Mouse (Mus musculus) layer of hippocampus, postnatal 25 days (tissue): ENCODE data around the gene Mief1. TPM values are rescaled to one million over a fixed set of nuclear protein-coding genes. Genes with fewer than 3 reads are reported as not detected.

ENCODE experiments used
- DNase-seq, 2 experiments: peaks; one replicate each; pipeline ENCODE4 v3.0.0; 2022; ENCODE audit warnings: mixed read lengths in 2 of 2, low spot score in 1 of 2; ENCODE audit errors: extremely low spot score in 1 of 2
- total RNA-seq, 2 experiments: library from RNA; stranded (reverse); gene quantifications; 2 replicates each; pipeline ENCODE4 v1.2.3; 2021

Gene Mief1
- total RNA-seq: 10 to 100 TPM; 31.8 to 33.0 TPM

DNA sequence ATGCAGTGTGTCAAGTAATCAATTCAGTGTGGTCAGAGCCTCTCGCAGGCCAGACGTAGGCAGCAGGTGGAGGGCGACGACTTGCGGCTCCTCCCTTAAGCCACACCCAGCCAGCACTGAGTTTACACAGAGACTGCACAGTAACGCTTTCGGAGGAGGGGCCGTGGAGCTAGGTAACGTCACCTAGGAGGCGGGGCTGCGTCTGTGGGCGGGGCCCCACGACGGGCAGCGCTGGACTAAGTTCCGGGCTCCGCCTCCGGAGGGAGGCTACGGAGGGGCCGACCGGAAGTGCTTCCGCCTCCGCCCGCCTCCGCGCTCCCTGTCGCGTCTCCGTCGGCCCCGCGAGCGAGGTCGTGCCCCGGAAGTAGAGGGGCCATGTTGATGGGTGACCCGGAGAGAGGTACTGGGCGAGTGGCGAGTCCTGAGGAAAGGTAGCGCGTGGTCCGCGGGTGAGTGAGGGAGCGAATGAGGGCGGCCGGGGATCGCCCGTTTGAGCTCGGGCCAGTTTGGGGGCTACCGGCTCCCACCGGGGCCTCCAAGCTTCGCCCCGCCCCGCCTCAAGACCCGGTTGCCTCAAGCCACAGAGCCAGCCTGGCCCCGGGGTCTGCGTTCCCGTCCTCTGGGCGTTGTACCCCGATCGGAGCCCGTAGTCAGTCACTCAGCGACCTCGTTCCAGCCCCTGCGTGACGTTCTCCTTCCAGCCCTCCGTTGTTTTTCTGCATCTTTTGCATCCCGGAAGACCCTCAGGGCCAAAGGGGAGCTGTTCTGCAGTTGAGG lies at the start of gene Mief1:
Mief1 (plus strand) TSS at position 286 of the 777 bp plus-strand sequence.
- DNase-seq: peak; percentile 87 to 89

DNA sequence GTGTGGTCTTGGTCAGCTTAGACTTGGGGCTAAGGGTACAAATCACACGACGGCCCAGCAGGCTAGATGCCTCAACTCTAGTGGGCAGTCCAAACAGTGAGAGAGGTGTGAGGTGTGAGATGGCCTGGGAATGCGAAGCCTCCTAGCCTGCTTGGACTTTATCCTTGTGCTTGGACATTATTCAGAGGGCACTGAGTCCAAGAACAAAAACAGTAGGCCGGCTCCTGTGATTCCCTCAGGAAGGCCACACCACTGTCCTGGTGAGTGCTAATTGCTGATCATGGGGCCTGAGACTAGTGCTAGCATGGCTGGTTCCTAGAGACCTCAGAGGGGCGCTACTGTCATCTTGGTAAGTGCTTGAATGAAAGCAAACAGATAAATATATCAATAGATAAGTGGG lies 44.9 kb upstream of the Mief1 start:
- no peak for DNase-seq

DNA sequence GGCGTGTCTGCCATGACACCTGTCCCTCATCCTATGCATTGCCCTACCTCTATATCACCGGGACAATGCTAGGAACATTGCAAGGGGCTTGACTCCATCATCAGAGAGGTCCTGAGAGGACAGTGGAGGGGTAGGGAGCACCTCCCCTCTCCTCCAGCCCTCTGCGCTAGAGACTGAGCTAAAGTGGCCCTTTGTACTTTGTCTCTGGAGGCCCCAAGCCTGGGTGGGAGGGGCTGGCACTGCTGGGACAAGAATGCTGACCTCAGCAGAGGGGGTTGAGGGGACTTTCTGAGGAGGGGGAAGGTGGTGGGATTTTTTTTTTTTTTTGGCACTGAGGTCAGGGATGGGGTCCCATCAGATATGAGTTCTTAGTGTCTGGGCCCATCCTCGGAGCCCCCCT lies 43.7 kb upstream of the Mief1 start:
- no peak for DNase-seq

DNA sequence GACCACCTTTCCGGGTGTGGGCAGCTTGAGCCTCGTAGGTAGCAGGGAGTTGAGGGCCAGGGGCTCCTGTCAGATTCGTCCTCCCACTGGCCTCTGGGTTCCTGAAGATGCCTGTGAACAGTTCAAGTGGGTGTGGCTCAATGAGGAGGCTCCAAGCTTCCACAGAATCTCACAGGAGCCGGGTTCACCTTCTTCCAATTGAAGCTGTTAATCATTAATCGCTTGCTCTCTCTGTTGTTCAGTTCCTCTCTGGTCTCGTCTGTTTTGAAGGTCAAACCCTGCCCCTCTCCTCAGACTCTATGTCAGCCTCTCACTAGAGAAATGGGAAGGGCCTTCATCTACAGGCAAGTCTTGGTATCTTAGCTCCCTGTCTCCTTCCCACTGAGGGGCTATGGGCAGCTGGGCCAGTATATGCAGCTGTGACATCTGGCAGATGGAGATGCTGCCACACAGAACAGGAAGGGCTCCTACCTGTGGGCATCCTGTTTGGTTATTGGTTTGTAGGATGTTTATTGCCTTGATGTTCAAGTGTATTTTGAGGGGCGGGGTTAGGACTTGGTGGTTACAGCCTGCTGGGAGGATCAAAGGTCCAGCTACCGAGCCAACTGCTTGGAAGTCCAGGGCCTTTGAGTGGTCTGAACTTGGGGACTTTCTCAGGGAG lies 42.1 kb upstream of the Mief1 start:
- DNase-seq: no peak

DNA sequence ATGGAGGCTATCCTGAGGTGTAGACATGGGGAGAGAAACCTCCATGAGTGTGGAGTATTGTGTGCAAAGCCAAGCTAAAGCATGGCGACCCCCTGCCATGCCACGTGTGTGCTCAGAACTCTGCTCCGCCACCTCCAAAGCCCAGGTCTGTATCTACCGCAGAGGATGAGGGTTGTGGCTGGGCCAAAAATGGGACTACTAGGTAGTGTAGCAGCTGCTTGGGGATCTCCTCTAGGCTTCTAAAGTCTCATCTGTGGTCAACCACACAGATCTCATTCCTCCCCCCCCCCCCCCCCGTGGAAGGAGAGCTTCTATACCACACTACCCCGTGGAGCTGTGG lies 41.6 kb upstream of the Mief1 start:
- DNase-seq: no peak

DNA sequence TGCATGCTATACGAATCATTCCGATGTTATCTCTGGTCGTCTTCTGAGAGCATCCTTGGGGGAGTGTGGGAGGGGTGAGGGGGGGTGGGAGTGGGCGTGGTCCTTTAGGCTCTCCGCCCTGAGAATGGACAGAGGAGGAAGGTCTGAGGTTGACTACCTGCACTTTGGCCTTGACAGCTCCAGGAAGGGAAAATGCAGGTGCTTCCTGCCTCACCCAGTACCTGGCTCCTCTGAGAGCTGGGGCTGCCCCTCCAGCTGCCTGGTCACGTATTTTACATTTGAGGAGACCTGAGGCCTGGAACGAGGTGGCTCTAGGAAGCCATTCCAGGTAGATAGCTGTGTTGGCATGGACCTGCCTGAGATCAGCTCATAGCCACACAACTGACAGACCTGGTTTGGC lies 41.0 kb upstream of the Mief1 start:
- DNase-seq: no peak

DNA sequence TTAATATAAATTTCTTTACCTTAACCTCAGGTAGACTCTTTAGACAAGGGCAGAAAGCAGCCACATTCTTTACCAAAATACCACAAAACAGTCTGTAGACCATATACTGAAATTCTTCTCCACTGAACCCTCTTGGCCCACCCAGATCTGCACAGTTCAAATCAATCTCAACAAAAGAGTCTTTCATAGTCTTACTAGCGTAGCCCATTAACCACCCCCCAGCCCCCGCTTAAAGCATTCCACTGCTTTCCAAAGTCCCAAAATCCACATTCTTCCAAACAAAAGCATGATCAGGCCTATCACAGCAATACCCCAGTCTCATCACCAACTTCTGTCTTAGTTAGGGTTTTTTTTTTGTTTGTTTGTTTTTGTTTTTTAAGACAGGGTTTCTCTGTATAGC lies 34.3 kb upstream of the Mief1 start:
- no peak for DNase-seq

DNA sequence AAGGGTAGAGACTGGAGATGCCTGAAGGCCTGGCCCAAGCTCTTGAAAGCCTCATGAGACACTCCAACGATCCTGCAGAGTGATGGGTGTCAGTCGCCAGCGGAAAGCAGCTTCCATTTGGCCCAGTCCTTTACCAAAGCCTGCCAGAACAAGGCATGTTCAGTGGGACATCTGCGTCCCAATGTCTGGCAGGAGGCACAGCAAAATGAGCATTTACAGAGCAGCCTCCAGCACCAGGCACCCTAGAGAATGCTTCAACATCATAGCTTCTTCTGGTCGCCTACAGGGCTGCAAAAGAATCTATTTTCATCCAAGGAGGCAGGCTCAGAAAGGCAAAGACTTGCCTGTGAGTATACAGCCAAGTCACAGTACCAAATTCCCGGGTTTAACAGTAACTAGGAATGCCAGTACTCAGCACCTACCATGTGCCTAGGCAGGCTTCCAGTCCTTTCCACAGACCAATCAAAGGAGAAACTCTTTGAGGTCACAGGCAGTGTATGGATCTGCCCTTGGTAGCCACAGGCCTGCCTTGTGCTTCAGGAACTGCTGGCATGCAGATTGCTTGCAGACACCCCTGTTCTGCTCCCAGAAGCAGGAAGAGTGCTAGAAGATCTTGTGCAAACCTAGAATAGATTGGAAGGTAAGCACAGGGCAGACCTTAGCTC lies 31.6 kb upstream of the Mief1 start:
- DNase-seq: peak; percentile 21 to 36

DNA sequence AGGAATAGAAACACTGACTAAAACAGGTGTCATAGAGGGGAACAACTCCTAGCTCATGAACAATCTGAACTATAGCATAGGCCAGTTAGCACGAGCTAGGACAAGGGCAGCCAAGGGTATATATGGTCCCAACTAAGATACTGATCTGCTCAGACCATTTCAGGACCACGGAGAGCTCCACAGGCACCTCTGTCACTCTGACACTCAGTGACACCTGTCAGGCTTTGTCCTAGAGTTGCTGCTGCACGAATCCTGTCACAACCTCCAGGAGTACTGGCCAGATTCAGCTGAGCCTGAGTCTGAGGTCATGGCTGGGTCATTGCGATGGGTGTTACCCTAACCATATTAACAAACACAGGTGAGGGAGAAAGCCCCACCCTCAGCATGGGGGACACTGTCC lies 30.4 kb upstream of the Mief1 start:
- DNase-seq: no peak

DNA sequence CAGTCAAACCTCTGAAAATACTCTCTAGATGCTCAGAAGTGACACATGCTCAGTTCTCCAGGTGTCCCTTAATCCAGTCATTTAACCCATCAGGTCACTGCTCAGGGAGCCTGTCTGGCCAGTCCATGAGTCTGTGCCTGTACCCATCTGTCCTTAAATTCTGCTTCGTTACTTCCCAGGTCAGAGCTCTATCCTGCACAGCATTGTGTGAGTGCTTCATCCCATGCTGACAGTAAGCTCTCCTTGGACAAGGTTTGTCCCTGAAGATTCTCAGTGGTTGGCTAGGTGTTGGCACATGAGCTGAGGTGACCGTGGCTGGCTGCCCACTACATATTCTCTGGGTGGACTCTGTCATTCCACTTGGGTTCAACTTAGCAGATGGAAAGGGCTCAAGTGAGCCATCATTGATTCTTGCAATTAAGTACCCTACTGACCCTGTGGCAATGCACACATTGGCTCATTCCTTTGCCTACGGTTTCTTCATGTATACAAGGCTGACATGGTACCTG lies 27.7 kb upstream of the Mief1 start:
- DNase-seq: no peak

DNA sequence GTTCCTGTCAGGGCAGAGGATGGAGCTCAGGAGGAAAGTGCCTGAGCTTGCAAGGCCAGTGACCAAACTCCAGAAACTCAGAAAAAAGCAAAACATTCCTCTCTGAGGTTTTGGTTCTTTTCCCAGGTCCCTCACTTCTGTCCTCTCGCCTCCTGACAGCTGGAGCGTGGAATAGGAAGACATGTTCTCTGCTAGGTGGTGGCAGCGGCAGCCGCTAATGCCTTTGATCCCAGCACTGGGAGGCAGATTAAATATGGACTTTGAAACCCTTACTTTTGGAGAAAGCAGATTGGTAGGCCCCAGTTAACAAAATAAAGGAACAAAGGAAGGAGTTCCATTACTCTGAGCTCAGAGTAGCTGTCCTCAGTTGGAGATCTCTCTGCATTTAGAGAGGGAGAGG lies 25.4 kb upstream of the Mief1 start:
- no peak for DNase-seq

DNA sequence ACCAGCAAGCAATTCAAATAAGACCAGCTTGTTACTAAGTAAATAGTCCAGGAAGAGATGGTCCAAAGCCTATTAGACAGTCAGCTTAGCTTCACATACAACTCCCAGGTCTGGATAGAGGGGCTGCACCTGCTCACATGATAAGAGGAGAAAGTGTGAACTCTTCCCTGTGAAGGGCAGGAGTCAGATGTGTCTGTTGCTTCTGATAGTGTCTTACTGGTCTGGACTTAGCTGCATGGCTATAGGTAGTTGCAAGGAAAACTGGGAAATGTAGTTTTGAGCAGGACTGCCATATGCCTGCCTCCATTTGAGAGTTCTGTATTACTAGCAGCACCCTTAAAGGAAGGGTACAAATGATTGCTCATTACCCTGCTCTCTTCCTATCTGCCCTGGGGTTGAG lies 20.1 kb upstream of the Mief1 start:
- DNase-seq: no peak

DNA sequence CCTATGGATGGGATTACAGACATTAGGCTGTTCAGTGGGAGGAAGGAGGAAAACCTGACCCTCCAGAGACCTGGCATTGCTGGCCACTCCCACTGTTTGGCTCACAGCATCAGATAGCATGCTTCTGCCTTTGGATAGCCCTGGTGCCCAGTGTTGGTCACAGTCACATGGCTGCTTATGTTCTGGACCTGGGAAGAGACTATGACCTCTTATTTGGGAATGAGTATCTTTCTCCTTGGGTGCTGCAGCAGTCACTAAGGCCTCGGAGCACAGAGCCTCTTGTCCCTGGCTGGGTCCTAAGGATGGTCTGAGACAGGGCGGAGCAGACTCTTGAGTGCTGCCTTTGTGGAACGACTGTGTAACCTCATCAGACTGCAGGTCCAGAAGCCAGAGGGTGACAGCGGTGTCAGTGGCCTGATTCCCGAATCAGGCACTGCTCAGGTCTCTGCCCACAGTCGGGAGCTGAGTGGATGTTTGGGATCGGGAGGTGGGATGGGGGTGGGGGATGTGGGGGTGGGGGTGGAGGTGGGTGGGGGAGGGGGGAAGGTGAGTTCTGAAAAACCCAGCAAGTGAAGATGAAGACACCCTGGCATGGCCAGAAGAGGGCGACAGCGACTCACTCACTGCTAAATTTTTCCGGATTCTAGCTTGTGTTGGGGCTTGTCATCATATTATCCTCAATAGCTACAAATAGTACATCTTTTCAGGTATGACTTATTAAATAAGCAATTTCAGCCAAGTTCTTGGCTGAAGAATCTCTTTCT lies 17.9 kb upstream of the Mief1 start:
- peak in 1 of 2 experiments; percentile 59 for DNase-seq

DNA sequence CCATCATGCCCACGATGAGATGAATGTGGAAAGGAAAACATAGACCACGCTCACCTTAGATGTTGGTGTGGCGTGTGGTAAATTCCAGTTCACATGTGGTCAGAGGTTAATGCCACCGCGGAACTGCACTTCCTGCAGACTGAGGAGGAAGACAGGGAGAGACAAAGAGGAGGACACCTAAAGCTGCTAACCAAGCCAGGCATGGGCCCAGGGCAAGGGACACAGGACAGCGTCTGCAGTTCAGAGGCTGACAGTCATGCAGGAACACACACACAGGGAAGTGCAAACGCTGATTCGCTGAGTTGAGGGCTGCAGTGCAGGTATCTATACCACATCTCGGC lies 17.4 kb upstream of the Mief1 start:
- no peak for DNase-seq

DNA sequence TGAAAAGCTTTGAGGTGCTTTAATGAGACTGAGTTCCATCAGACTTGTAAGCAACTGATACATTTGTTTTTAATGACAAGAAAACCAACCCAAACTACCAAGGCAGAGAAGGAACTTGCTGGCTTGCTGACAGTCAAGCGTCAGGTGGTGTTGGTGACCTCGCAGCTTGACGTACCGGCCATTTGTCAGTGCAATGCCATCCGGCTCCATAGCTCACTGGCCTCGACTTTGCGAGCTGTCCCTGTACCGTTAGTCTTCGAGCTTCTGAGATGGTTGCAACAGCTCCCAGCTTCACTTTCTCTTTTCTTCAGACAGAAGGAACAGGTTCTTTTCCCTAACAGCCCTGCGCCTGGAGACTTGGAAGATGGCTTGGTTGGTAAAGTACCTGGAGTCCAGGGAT lies 16.3 kb upstream of the Mief1 start:
- DNase-seq: no peak

DNA sequence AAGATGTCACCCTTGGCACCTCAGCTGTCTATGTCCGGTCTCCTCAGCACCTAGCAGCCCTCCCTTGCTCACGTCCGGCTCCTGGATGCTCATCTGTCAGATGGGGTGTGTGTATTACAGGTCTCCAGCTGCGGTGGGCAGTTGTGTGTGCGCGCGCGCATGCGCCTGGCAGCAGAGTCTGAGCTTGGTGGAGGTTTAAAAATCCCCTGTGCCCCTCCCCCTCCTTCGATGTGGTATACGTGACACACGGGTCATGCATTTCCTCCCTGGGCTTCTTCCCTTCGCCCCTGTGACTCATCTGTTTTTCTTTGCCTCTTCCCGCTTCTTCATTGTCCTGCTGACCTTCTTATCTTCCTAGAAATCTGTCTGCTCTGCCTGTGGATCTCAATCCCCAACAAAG lies 14.6 kb upstream of the Mief1 start:
- no peak for DNase-seq

DNA sequence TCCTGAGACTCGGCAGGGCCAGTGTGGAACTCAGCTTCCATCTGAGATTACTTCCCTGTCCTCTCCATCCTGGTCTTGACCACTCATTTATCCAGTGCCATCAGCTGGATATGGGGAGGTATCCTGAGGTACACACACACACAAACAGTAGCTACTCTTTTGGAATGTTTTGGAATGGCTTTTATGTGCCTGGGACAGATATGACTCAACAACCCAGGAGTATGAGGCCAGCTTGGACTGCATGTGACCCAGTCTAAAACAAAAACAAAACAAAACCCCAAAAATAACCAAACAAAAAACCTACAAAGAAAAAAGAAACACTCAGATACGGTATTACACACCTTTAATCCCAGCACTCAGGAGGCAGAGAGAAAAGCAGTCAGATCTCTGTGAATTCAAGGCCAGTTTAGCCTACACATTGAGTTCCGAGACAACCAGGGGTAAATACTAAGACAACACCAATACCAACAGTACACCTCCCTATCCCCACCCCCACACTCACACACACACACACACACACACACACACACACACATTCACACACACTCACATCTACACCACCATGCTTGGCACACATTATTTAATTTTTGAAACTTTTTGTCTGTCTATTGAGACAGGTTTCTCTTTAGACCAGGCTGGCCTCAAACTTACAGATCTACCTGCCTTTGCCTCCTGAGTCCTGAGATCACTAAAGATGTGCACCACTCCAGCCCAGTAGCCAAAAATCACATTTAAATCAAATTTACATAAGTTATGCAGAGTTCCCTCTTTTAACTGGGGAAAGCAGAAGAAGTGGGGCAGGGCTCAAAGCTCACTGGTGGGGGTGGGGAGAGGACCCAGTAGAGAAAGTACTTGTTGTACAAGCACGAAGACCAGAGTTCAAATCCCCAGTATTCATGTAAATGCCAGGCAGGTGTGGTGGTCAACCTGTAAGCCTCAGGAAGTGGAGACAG lies 13.8 kb upstream of the Mief1 start:
- no peak for DNase-seq

DNA sequence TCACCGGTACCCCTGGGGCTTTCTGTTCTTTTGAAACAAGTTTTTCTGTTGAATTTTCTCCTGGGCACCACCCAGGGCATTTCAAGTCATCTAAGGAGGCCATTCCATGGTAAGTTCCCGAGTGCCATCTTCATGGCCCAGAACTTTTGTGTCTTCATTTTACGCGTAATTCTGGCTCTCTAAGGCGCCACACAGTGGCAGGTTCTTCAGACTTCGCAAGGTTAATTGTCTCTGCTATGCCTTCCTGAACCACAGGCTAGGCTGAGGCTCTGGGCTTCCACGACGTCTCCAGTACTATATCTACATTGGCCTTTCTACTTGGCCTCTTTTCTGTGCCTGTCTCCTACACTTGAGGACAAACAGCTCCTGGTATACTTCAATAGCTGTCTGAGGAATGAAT lies 12.8 kb upstream of the Mief1 start:
- no peak for DNase-seq

DNA sequence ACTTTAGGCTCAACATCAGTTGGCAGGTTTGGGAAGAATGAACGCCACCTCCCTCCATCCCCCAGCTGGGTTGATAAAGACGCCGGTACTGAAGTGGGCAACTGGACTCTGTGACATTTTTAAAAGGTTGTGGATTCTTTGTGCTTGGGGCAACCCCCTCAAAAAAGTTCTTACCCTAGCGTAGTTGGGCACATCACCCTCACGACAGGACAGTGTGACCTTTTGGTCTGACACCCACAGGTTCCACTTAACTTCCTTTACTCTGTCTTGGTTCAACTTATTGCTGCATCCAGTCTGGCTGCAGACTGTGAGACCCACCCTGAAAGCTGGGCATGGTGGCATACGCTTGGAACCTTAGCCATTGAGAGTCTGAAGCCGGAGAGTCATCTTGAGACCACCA lies 10.1 kb upstream of the Mief1 start:
- DNase-seq: no peak

DNA sequence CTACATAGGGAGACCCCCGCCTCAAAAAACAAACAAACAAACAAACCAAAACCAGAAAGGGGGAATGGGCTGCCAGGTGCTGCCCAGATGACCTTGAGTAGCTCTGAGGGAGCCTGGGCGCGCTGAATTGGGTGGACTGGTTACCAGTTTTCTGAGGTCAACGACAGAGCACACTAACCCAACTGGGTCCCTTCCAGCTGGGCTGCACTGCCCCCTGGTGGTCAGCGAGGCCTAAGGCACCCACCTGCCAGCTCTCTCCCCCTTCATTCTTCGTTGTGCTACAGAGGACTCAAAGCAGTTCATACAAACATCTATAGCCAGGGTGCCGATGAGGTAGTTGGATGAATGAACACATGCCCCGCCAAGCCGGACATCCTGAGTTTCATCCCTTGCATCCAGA lies 8.6 kb upstream of the Mief1 start:
- DNase-seq: peak; percentile 59 to 76
